Mouse (Mus musculus) limb, embryonic 14.5 days (tissue): Measurements from ENCODE around the gene Cops9. TPM values are rescaled to one million over a fixed set of nuclear protein-coding genes. Genes with fewer than 3 reads are reported as not detected.

ENCODE experiments used
- ATAC-seq: fragments of 200-750 bp; cut with Nextera tagmentation; 2 replicates; pipeline ENCODE4 v1.8.0; 2017; ENCODE audit warnings: low read depth, moderate number of reproducible peaks, moderate TSS enrichment; ENCODE audit not compliant: low FRiP score
- DNase-seq: peaks from one replicate; pipeline ENCODE4 v3.0.0-alpha.2; 2015; ENCODE audit warnings: low spot score
- H3K27ac ChIP-seq: fragments of 300-500 bp; sonication (generic); replicated peaks from 2 replicates; pipeline ENCODE4 v1.5.1; 2014; ENCODE audit warnings: low read depth, mild to moderate bottlenecking, low read length, moderate library complexity, mixed read lengths
- H3K27me3 ChIP-seq: fragments of 300-500 bp; sonication (generic); 2 replicates; pipeline ENCODE4 v1.6.1; 2014; ENCODE audit warnings: low read length, mixed read lengths; ENCODE audit not compliant: control insufficient read depth, insufficient read depth
- H3K36me3 ChIP-seq: fragments of 300-500 bp; sonication (generic); 2 replicates; pipeline ENCODE4 v1.6.1; 2014; ENCODE audit warnings: mild to moderate bottlenecking, low read length, moderate library complexity, mixed read lengths; ENCODE audit not compliant: control insufficient read depth, insufficient read depth
- H3K4me1 ChIP-seq: fragments of 300-500 bp; sonication (generic); 2 replicates; pipeline ENCODE4 v1.6.1; 2014; ENCODE audit warnings: antibody characterized with exemption, low read length, mixed read lengths; ENCODE audit not compliant: control insufficient read depth, insufficient read depth
- H3K4me2 ChIP-seq: fragments of 300-500 bp; sonication (generic); replicated peaks from 2 replicates; pipeline ENCODE4 v1.6.1; 2014; ENCODE audit warnings: low read depth, mild to moderate bottlenecking, low read length, moderate library complexity; ENCODE audit not compliant: severe bottlenecking
- H3K4me3 ChIP-seq: fragments of 300-500 bp; sonication (generic); replicated peaks from 2 replicates; pipeline ENCODE4 v1.5.1; 2014; ENCODE audit warnings: low read length
- H3K9ac ChIP-seq: fragments of 300-500 bp; sonication (generic); 2 replicates; pipeline ENCODE4 v1.6.1; 2014; ENCODE audit warnings: mild to moderate bottlenecking, low read depth, low read length, moderate library complexity; ENCODE audit not compliant: severe bottlenecking
- H3K9me3 ChIP-seq: fragments of 300-500 bp; sonication (generic); 2 replicates; pipeline ENCODE4 v1.6.1; 2016; ENCODE audit warnings: low read length; ENCODE audit not compliant: control insufficient read depth
- POLR2A ChIP-seq: fragments of 200-500 bp; IDR thresholded peaks from 2 replicates; pipeline ENCODE4 v1.8.0; 2012; ENCODE audit warnings: inconsistent platforms, mild to moderate bottlenecking, moderate library complexity, borderline replicate concordance; ENCODE audit not compliant: insufficient read depth, insufficient read length; ENCODE audit errors: extremely low read depth
- WGBS: fragments of 180-500 bp; shearing (Covaris S2); extraction: QIAGEN DNeasy Blood & Tissue Kit; methylation state at CpG from one replicate; pipeline ENCODE4 v1.1.7; 2014; 5-methylcytosine and 5-hydroxymethylcytosine counted together
- polyA plus RNA-seq, 2 experiments: library from polyadenylated mRNA; depleted of rRNA in 1 of 2; stranded (reverse) in 1 of 2; unstranded in 1 of 2; fragments of >200 nt; fragmentation: Nextera tagmentation in 1 of 2; extraction: Ambion mirVana in 1 of 2; gene quantifications; 2 replicates each; pipeline versions ENCODE4 v1.2.1 to v1.2.3; 2012 to 2014

Cops9 gene
- polyA plus RNA-seq, 2 experiments: 208 to 441 TPM

- no peak for TF ChIP-seq POLR2A
- no peaks in the 10 kb centered on the region for H3K9me3 ChIP-seq
- no peaks in the 10 kb centered on the region for H3K27me3 ChIP-seq
- no peak overlapping the region for H3K4me2 ChIP-seq
- no peak overlapping the region for H3K27ac ChIP-seq
- WGBS: 82% methylated on average over 3 of the region's 3 CpGs
- no peak overlapping the region for H3K4me3 ChIP-seq
- ATAC-seq (no peak), DNase-seq (no peak)
- H3K36me3 ChIP-seq: no peaks in the 10 kb centered on the region
- H3K4me1 ChIP-seq: no peaks in the 10 kb centered on the region; the same call in 1 of the 2 replicates
- no peak overlapping the region for H3K9ac ChIP-seq
These were observed 11.4 kb upstream of the Cops9 start for GRCm38 (mm10) chr1:92653179-92653578.

- H3K4me2 ChIP-seq: no peak overlapping the region
- no peak for TF ChIP-seq POLR2A
- H3K36me3 ChIP-seq: no peaks in the 10 kb centered on the region
- DNase-seq: no peak
- H3K27me3 ChIP-seq: no peaks in the 10 kb centered on the region
- WGBS: 67% methylated on average over 3 of the region's 3 CpGs
- no peak overlapping the region for H3K27ac ChIP-seq
- no peak for ATAC-seq
- H3K4me1 ChIP-seq: no peaks in the 10 kb centered on the region; the same call in 1 of the 2 replicates
- no peak overlapping the region for H3K9ac ChIP-seq
- no peaks in the 10 kb centered on the region for H3K9me3 ChIP-seq
- H3K4me3 ChIP-seq: no peak overlapping the region
These were observed 9.7 kb upstream of the Cops9 start for GRCm38 (mm10) chr1:92651467-92651866.

- 28% methylated on average over 8 of the region's 8 CpGs for WGBS
- no peaks in the 10 kb centered on the region; the same call in 1 of the 2 replicates for H3K4me1 ChIP-seq
These were observed 6.9 kb upstream of the Cops9 start, which contains the start of gene Otos for GRCm38 (mm10) chr1:92648673-92649072. TSS of gene Otos (minus strand) at chr1:92648841.

GRCm38 (mm10) chr1:92648197-92648596 lies 6.4 kb upstream of the Cops9 start:
- Histone ChIP-seq H3K4me3 (no peak overlapping the region), H3K27ac (no peak overlapping the region), H3K4me2 (no peak overlapping the region), H3K9me3 (no peaks in the 10 kb centered on the region), H3K9ac (no peak overlapping the region), H3K4me1 (no peaks in the 10 kb centered on the region; the same call in 1 of the 2 replicates), H3K36me3 (no peaks in the 10 kb centered on the region), H3K27me3 (no peaks in the 10 kb centered on the region)
- no peak for TF ChIP-seq POLR2A
- DNase-seq (no peak), ATAC-seq (no peak)
- WGBS: 54% methylated on average over 10 of the region's 10 CpGs

More at GRCm38 (mm10) chr1:92648673-92649072, 6.9 kb upstream of the Cops9 start, which contains the start of gene Otos:
- DNase-seq: peak; percentile 78
- Histone ChIP-seq H3K4me2 (no peak within 1 kb of the TSS), H3K9ac (no peak within 1 kb of the TSS), H3K36me3 (no peaks in the 10 kb centered on the region), H3K27me3 (no peaks in the 10 kb centered on the region), H3K4me3 (no peak within 1 kb of the TSS), H3K27ac (no peak within 1 kb of the TSS), H3K9me3 (no peaks in the 10 kb centered on the region)
- peak; percentile 83 for ATAC-seq
- no peak for TF ChIP-seq POLR2A

- Histone ChIP-seq H3K36me3 (no peaks in the 10 kb centered on the region), H3K9me3 (no peaks in the 10 kb centered on the region), H3K27ac (no peak overlapping the region), H3K4me3 (no peak overlapping the region), H3K27me3 (no peaks in the 10 kb centered on the region), H3K9ac (no peak overlapping the region), H3K4me1 (no peaks in the 10 kb centered on the region; the same call in 1 of the 2 replicates), H3K4me2 (no peak overlapping the region)
- DNase-seq (peak; percentile 87), ATAC-seq (peak; percentile 48; the same call in 1 of the 2 replicates)
- WGBS: 8% methylated on average over 8 of the region's 8 CpGs
- no peak for TF ChIP-seq POLR2A
These were observed 6.0 kb upstream of the Cops9 start for GRCm38 (mm10) chr1:92647752-92648151.
